Mouse (Mus musculus) heart, adult 9 months (tissue): ENCODE measurements around the gene Bend7.

Experiments
- DNase-seq, 2 experiments: peaks; one replicate each; pipeline ENCODE4 v3.0.0; 2022; ENCODE audit warnings: low spot score in 2 of 2

Bend7 gene

GRCm38 (mm10) chr2:4717769-4718661 is at the start of gene Bend7:
Bend7 (plus strand) TSS chr2:4717831.
- peak; percentile 11 to 23 for DNase-seq

- no peak for DNase-seq
Observed at GRCm38 (mm10) chr2:4668626-4669025, 49.0 kb upstream of the Bend7 start.

GRCm38 (mm10) chr2:4669701-4670100 is 47.9 kb upstream of the Bend7 start:
- no peak for DNase-seq

- DNase-seq = no peak
Observed at GRCm38 (mm10) chr2:4671636-4672035, 46.0 kb upstream of the Bend7 start.

- no peak for DNase-seq
Observed at GRCm38 (mm10) chr2:4679886-4680285, 37.7 kb upstream of the Bend7 start.

GRCm38 (mm10) chr2:4711262-4711661 is 6.4 kb upstream of the Bend7 start:
- DNase-seq = no peak

GRCm38 (mm10) chr2:4717081-4717768 is 406 bp upstream of the Bend7 start:
- peak; percentile 19 to 29 for DNase-seq

GRCm38 (mm10) chr2:4723088-4723487 is 5.5 kb downstream of the Bend7 start:
- no peak for DNase-seq

- DNase-seq = no peak
Observed at GRCm38 (mm10) chr2:4730161-4730560, 12.5 kb downstream of the Bend7 start.

GRCm38 (mm10) chr2:4733971-4734370 is 16.3 kb downstream of the Bend7 start:
- no peak for DNase-seq

- no peak for DNase-seq
Observed at GRCm38 (mm10) chr2:4736095-4736797, 18.6 kb downstream of the Bend7 start.

- no peak for DNase-seq
Observed at GRCm38 (mm10) chr2:4736798-4737155, 19.1 kb downstream of the Bend7 start.

GRCm38 (mm10) chr2:4751918-4752317 is 34.3 kb downstream of the Bend7 start:
- DNase-seq = no peak

- DNase-seq = no peak
Observed at GRCm38 (mm10) chr2:4755716-4756115, 38.1 kb downstream of the Bend7 start.

GRCm38 (mm10) chr2:4757218-4757617 is 39.6 kb downstream of the Bend7 start:
- no peak for DNase-seq

- no peak for DNase-seq
Observed at GRCm38 (mm10) chr2:4760741-4761140, 43.1 kb downstream of the Bend7 start.

GRCm38 (mm10) chr2:4761906-4762305 is 44.3 kb downstream of the Bend7 start:
- no peak for DNase-seq

- no peak for DNase-seq
Observed at GRCm38 (mm10) chr2:4764071-4764470, 46.4 kb downstream of the Bend7 start.

- DNase-seq = no peak
Observed at GRCm38 (mm10) chr2:4770376-4770775, 52.7 kb downstream of the Bend7 start.

GRCm38 (mm10) chr2:4773911-4774310 is 56.3 kb downstream of the Bend7 start:
- no peak for DNase-seq

GRCm38 (mm10) chr2:4777291-4777690 is 59.7 kb downstream of the Bend7 start:
- DNase-seq = no peak

GRCm38 (mm10) chr2:4781641-4782040 is 64.0 kb downstream of the Bend7 start:
- DNase-seq = no peak
